Comparison of ENCODE assay signal across 20 mouse cellular contexts in genomic region chr1:24972681-24973080, GRCm38 (mm10).
DNase-seq lines count a peak whose midpoint lies in the region; TF ChIP-seq lines count a peak whose summit lies in the region.
"Had no signal": no experiment of that assay in that cellular context is flagged by ENCODE, and none has a peak within 500 bp of the region (broad histone marks: within the 10 kb centered on the region; RNA-seq: fewer than 3 reads in every experiment).

No protein-coding gene starts in this region.

- WGBS in cerebellum, adult 2 months = 63% methylated on average over 2 of the region's 2 CpGs
- 76% methylated on average over 2 of the region's 2 CpGs for WGBS in kidney, adult 2 months

- H3K27ac ChIP-seq in cerebellum, adult 2 months (ENCODE audit: insufficient read depth, low read length) = no peak overlapping the region
- no peak overlapping the region for H3K27ac ChIP-seq in kidney, adult 2 months (ENCODE audit: insufficient read depth, low read depth, low read length)
- H3K27ac ChIP-seq: forebrain, embryonic 10.5 days; forebrain, embryonic 13.5 days; heart, adult 2 months; heart, embryonic 10.5 days; heart, embryonic 13.5 days; hindbrain, embryonic 14.5 days; hindbrain, postnatal 0 days had no signal

- peak; percentile 13 to 54 for DNase-seq in cerebellum, postnatal 25 days
- DNase-seq in cerebellum, adult 2 months = no peak
- peak; percentile 1 for DNase-seq in kidney, postnatal 14 days
- no peak for DNase-seq in kidney, adult 2 months
- peak; percentile 2 for DNase-seq in lung, postnatal 10 days
- no peak for DNase-seq in lung, postnatal 4 days
- DNase-seq: adrenal gland, adult 2 months; adrenal gland, postnatal 14 days; cerebellum, adult 11-12 months; gastrocnemius, postnatal 10 days; gastrocnemius, postnatal 36 days; heart, adult 2 months; heart, postnatal 14 days; heart, postnatal 4 days had no signal

- no peak for TF ChIP-seq CTCF in cerebellum, adult 2 months (IDR thresholded peaks at IDR 0.05; ENCODE audit: borderline replicate concordance, insufficient read depth, low read depth, low read length)
- TF ChIP-seq CTCF in kidney, adult 2 months (conservative IDR thresholded peaks at IDR 0.05; ENCODE audit: insufficient read depth, insufficient read length, low read depth, low read length) = no peak

- no peaks in the 10 kb centered on the region for H3K4me1 ChIP-seq in cerebellum, adult 2 months (ENCODE audit: control insufficient read depth, insufficient read depth, low read length)
- no peaks in the 10 kb centered on the region for H3K4me1 ChIP-seq in kidney, adult 2 months (ENCODE audit: control insufficient read depth, insufficient read depth, low read length)
- H3K4me1 ChIP-seq: forebrain, embryonic 10.5 days; forebrain, embryonic 13.5 days; heart, embryonic 10.5 days; heart, embryonic 13.5 days had no signal

- H3K4me3 ChIP-seq in cerebellum, adult 2 months (replicated peaks; ENCODE audit: insufficient read depth, low read depth, low read length) = no peak overlapping the region
- no peak overlapping the region for H3K4me3 ChIP-seq in kidney, adult 2 months (ENCODE audit: insufficient read depth, low read depth, low read length)
- H3K4me3 ChIP-seq: forebrain, embryonic 10.5 days; forebrain, embryonic 13.5 days; heart, adult 2 months; heart, embryonic 10.5 days; heart, embryonic 13.5 days had no signal

- TF ChIP-seq POLR2A in cerebellum, adult 2 months (IDR thresholded peaks at IDR 0.05; ENCODE audit: borderline replicate concordance, insufficient read depth, low read length) = no peak
- TF ChIP-seq POLR2A in kidney, adult 2 months (IDR thresholded peaks at IDR 0.05; ENCODE audit: low read depth, low read length) = no peak

- H3K27me3 ChIP-seq in cerebellum, adult 2 months (ENCODE audit: control insufficient read depth, insufficient read depth, low read length) = no peaks in the 10 kb centered on the region
- no peaks in the 10 kb centered on the region for H3K27me3 ChIP-seq in kidney, adult 2 months (replicated peaks; ENCODE audit: control insufficient read depth, insufficient read depth, low read length)
- H3K27me3 ChIP-seq: forebrain, embryonic 13.5 days; heart, embryonic 13.5 days had no signal

- H3K36me3 ChIP-seq in kidney, adult 2 months (ENCODE audit: control insufficient read depth, insufficient read depth, low read length) = no peaks in the 10 kb centered on the region
- H3K36me3 ChIP-seq: forebrain, embryonic 10.5 days; heart, embryonic 10.5 days; heart, embryonic 13.5 days had no signal

Comparison
In these comparisons a context has a peak if more than half of its experiments do, and no peak if none do; other contexts are left out.
1. DNase-seq: peak in cerebellum, postnatal 25 days (2 of 2), kidney, postnatal 14 days (single experiment) and lung, postnatal 10 days (single experiment); none in cerebellum, adult 2 months (0 of 2), kidney, adult 2 months (single experiment) and lung, postnatal 4 days (0 of 2).